Mouse (Mus musculus) retina, postnatal 7 days (tissue): Measurements from ENCODE around the gene Cbx2.

Experiments
- DNase-seq: peaks from one replicate; pipeline ENCODE4 v3.0.0-alpha.2; 2012; ENCODE audit warnings: low read depth, low spot score

Cbx2 gene

DNA sequence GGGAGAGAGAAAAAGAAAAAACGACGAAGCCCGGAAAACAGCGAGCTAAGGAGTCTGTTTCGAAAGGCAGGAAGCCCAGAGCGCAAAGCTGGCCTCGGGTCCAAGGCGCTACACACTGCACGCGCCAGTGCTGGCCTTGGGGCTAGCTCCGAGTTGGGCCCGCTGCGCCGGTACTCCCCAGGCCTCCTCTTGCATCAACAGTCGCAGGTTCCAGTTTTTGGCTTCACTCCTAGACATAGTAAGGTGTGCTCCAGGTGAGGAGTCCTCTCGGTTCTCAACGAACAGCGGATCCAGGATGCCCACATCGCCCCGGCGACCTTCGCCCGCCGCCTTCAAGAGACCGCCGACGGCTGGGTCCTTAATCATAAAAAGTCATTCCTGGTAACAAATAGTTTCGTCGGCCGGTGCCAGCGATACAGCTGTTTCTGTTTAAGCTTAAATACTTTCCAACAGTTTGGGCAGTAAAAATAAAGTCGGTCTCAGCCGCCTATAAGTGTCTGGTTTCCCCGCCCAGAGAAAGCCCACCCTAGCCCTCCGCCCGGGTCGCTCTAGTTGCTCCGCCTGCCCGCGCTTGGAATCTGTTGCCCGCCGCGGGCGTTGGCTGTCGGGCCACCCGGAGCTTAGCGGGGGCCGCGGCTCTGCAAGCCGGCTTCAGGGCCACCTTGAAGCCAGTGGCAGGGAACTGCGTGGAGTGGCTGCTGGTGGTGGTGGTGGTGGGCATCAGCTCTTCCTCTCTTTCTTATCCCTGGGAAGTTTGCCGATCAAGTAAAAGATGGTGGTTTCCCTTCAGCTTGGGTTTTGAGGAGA is 19.9 kb downstream of the Cbx2 start:
- no peak for DNase-seq

- no peak for DNase-seq
Observed at GRCm38 (mm10) chr11:119043273-119043540, 20.4 kb downstream of the Cbx2 start.

DNA sequence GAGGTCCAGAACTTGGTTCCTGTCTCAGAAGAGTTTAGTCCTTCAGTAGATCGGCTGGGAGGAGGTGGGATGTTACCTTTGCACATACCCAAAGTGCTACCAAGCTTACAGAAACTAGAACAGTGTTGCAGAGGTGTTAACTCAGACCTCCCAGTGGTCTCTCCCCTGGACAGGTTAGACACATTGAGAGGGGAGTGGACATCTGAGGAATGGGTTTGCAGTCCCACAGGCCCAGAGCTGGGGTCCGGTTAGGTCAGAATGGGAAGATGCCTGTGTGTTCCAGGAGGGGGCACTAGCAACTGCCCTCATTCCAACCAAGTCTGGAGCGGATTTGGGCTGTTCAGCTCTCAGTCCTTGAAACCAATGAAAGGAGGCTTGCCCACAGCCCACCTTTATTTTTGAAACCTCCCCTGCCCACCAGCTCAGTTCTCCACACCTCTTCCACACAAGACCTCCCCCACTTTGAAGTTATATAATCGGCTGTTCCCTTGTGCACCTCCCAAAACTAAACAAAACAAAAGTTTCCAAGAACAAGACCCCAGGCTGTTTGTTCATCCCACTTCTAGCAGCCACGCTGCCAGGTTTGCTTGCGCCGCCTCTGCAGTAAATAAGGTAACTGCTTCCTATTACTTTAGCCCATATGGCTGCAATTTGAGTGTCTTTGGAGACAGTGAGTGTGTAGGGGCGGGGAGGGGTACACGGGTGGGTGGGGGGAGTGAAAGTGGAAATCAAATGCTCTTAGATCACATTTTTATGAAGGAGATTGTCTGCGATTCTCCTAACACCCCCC is 21.2 kb downstream of the Cbx2 start:
- no peak for DNase-seq

- no peak for DNase-seq
Observed at GRCm38 (mm10) chr11:119044551-119045337, 22.0 kb downstream of the Cbx2 start.

DNA sequence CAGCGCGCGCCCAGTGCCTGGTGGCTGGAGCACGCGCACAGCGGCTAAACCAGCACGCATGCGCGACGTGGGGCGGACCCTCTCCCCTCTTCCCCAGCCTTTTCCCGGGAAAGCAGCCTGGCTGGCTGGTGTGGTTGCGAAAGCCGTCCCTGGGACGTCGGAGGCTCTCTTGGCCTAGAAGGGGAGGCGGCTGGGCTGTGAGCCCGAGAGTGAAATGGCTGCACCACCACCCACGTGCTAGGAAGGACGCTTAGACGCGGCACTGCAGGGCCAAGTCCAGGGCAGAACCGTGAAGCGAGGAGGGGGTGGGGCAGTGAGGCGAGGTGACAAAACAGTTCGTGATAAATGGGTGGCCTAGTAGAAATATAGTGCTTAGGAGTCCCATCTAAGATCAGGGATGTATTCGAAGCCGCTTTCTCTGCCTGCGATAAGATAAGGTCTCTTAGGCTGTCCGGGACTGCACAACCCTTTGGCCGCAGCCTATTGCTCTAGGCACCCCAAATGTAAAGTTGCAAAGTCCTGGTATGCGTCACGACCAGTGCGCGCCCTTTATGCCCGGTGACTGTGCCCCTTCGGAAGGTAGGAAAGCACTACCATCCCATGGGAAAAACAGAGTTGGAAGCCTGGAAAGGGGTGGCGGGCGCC is 24.0 kb downstream of the Cbx2 start:
- no peak for DNase-seq

DNA sequence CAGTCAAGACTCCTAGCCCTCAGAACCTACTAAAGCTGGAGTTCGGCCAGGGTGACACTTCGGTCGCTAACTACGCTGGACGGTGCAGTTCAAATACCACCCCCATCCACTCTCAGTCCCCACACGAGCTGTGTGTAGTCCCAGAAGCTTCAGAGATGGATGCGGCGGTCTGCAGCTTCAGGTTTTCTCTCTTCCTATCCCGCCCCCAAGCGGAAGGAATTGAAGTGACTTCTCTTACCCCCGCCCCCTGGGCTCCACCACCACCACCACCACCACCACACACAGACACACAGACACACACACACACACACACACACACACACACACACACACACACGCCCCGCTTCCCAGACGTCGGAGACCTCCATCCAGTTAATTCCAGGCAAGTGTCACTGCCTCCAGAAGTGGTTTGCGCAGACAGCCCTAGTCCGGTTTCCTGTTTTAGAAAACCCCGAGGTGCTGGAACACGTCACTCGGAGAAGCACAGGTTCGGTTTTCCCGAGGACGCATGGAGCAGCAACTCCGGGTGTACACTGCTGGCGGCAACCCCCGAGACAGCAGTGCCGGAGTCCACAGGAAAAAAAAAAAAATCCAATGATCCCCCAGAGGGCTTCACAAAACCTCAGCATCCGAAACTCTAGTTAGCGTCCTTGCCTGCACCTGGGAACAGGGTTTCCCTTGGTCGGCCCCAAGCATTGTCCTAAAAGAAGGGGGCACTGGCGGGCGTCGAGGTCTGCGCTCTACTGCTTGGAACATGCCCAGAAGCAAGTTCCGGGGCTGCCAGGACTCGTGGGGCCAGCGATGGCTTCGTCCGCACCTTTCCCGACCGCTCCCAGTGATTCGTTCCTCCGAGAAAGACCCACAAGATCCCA is 24.7 kb downstream of the Cbx2 start:
- no peak for DNase-seq

GRCm38 (mm10) chr11:119048133-119048510 is 25.4 kb downstream of the Cbx2 start:
- no peak for DNase-seq

GRCm38 (mm10) chr11:119050361-119050760 is 27.6 kb downstream of the Cbx2 start:
- DNase-seq: no peak

GRCm38 (mm10) chr11:119051426-119051825 is 28.7 kb downstream of the Cbx2 start:
- no peak for DNase-seq

- DNase-seq: no peak
Observed at GRCm38 (mm10) chr11:119051927-119052660, 29.3 kb downstream of the Cbx2 start.

DNA sequence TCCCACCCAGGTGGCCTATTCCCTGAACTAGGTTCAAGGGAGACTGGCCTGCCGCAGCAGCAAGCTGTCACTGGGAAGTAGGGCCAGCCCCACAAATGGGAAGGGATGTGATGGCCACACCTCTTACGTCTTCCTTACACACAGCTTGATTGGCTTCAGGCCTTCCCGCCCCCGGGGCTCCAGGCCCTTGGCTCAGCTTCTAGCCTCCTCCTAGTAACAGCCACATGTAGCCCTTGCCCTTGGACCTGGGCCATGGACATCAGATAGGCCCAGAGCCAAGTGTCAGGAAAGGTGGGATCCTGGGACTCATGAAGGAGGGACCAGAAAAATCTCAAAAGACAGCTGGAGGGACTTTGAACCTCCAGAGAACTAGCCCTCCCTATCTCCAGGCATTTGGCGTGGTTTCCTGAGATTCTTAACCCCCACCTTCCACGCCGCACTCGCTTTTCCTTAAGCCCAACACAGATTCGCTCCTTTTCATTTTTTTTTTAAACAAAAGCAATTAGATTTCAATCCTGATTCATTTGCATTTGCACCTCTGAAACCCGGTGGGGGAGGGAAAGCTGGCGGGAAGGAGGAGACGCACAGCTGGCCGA is 30.0 kb downstream of the Cbx2 start:
- no peak for DNase-seq

GRCm38 (mm10) chr11:119053257-119053670 is 30.5 kb downstream of the Cbx2 start:
- DNase-seq: peak; percentile 66

DNA sequence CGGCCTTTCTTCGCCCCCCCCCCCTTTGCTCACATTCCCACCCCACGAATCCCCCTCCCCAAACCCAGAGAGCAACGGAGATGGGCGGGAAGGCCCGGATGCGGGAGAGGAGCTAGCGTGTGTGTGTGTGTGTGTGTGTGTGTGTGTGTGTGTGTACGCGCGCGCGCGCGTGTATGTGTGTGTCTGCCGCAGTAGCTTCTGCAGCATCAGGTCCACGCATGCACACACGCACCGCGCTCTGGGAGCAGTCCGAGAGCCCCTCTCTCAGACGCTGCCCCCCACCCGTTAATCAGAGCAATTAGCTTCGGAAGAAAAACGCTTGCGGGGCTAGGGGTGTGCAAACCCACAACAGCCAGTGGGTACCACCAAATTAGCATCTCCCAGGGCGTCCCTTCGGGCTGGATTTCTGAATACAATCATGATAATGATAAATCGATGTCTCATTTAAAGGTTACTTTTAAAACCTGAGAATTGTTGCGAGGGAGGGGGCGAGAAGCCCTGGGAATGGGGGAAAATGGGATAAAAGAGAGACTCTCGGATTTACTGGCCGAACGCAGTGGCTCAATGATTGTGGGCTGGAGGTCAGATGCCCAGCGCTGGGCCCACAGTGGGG is 31.1 kb downstream of the Cbx2 start:
- DNase-seq: no peak

DNA sequence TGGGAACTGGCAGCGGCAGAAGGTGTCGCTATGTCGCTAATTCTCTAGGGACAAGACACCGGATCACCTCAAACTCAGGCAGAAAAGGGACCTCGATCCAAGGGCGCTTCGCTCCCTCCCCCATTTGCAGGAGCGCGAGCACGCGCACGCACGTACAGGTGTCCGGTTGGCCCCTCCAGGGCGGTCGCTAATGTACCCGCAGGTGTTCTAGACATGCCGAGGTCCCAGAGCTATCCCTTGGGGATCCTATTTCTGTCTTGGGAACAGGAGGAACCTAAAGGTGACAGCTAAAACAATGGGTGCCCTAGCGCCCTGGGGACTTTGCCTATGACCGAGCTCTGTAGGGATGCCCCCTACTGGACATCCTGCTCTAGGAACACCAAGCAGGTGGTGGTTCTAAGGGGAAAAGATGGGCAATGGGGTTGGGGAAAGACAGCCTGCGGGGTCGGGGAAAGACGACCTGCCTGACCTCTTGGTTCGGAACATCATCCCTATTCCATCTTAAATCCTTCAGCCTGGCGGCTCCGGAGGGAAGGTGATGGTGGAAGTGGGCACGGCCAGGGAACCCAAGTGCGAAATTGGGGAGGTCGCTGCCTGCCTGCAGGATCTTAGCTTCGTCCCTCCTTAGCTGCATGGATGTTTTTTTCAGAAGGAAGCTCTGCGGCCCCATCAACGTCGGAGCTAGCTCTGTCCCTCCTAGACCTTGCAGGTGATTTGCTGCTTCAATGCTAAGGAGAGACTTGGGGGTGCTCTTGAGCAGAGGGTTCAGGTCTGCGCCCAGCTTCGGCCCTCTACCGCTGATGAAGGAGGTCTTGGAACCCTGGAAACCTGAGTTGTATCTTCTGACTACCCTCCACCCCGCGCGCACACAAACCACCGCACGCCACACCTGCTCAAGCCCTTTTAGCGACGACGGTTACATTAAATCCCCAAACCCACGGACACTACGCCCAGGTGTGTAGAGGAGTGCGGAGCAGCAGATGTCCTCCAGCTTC is 31.9 kb downstream of the Cbx2 start:
- no peak for DNase-seq

DNA sequence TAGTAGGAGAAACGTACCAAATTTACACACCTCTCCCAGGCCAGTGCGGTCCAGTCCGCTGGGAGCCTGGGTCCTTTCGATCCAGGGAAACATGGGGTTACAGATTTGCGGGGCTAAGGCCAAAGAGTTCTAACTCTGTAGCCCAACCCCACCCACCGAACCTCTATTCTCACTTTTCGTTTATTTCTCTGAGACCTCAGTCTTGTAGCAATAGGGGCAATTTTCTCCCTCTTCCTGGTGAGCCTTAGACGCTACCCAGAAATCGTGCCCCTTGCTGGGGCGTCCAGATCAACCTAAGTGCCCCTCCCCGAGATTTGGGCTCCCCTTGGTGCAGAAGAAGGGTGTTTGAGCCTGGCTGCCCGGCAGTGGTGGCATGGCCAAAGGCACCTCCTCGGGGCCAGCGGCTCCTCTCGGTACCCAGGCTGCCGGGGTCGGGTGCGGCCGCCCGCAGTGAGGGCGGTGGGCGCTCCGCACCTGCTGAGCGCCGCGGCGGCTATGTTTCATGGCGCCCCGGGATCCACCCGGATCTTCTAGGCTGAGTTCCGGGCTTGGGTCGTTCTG is 32.9 kb downstream of the Cbx2 start:
- no peak for DNase-seq

GRCm38 (mm10) chr11:119056301-119057211 is 33.8 kb downstream of the Cbx2 start:
- DNase-seq: no peak

DNA sequence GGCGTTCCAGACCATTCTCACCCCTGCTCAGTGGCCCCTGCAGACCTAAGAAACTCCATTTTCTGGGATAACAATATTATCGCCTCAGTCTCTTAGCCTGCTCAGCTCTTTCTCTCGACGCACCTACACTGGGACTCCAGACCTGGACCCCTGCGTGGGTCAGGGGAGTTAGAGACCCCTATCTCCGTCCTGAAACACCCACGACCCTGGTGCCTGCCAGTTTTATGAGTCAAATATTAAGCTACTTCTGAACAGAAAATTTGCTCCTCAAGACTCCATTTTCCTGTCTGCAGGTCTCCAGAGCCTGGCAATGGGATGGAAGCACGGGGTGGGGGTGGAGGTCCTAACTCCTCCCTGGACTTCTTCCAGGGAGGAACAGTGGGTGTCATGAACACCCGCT is 34.5 kb downstream of the Cbx2 start:
- no peak for DNase-seq
